17 mouse cellular contexts compared by ENCODE assay signal in genomic region chr2:31189654-31190053, GRCm38 (mm10). TPM values are rescaled to one million over a fixed set of nuclear protein-coding genes. Genes with fewer than 3 reads are reported as not detected.
"Had no signal": no experiment of that assay in that cellular context is flagged by ENCODE, and none has a peak within 500 bp of the region (broad histone marks: within the 10 kb centered on the region; RNA-seq: fewer than 3 reads in every experiment).

No protein-coding gene starts in this region.

- H3K4me2 ChIP-seq: liver, embryonic 11.5 days; liver, embryonic 15.5 days; midbrain, embryonic 11.5 days; midbrain, embryonic 15.5 days; neural tube, embryonic 13.5 days had no signal

- H3K4me1 ChIP-seq: liver, embryonic 15.5 days; midbrain, embryonic 15.5 days; neural tube, embryonic 13.5 days had no signal

- H3K9ac ChIP-seq: liver, embryonic 15.5 days; midbrain, embryonic 15.5 days; neural tube, embryonic 13.5 days had no signal

- DNase-seq: kidney, postnatal 36 days; layer of hippocampus, adult 9-11 months; layer of hippocampus, postnatal 36 days; lung, adult 2 months; lung, postnatal 36 days; right cerebral cortex, adult 18-20 months; right cerebral cortex, postnatal 25 days; thymus, postnatal 4 days had no signal

- H3K4me3 ChIP-seq: liver, embryonic 15.5 days; midbrain, embryonic 15.5 days; neural tube, embryonic 13.5 days had no signal

- ATAC-seq: lung, postnatal 0 days; midbrain, embryonic 15.5 days had no signal

- H3K27ac ChIP-seq: kidney, postnatal 0 days; liver, embryonic 15.5 days; midbrain, embryonic 15.5 days; neural tube, embryonic 13.5 days; stomach, postnatal 0 days had no signal

- H3K27me3 ChIP-seq: liver, embryonic 15.5 days; midbrain, embryonic 15.5 days; neural tube, embryonic 13.5 days had no signal

- H3K9me3 ChIP-seq: liver, embryonic 15.5 days; midbrain, embryonic 15.5 days; neural tube, embryonic 13.5 days had no signal

RNA-seq across cellular contexts. Expression of gene Ncs1, which starts 56.0 kb away (rescaled TPM):
- total RNA-seq: monocyte, adult 5-6 weeks had no signal
